Mouse (Mus musculus) T-helper 17 cell (primary cell): ENCODE data around the gene Ahnak.
"Not testable (repeated sequence)": the region's sequence is repeated elsewhere in the genome, so short reads cannot be mapped to it uniquely, and the experiment has no call there.

ENCODE experiments used
- in situ Hi-C, 2 experiments: fragments of 300-600 bp; cut with MboI, MseI; formaldehyde crosslinking; loops; 1 replicate in 1 of 2; 2 replicates in 1 of 2; pipeline ENCODE4 v1.15.1; 2025; ENCODE audit warnings: high pct_unique_total_duplicates in 2 of 2

Gene Ahnak

GRCm38 (mm10) chr19:9061221-9061893 is 72.3 kb downstream of the Ahnak start:
- in situ Hi-C loops, result no loop called here

GRCm38 (mm10) chr19:9062822-9063221 is 73.7 kb downstream of the Ahnak start:
- in situ Hi-C loops, result no loop called here

- in situ Hi-C loops, result no loop called here
Measured at GRCm38 (mm10) chr19:9063831-9064230, 74.7 kb downstream of the Ahnak start.

GRCm38 (mm10) chr19:9065621-9066561 is 76.8 kb downstream of the Ahnak start:
- in situ Hi-C loops, result no loop called here

GRCm38 (mm10) chr19:9067292-9067691 is 78.2 kb downstream of the Ahnak start:
- in situ Hi-C loops, result no loop called here

GRCm38 (mm10) chr19:9069687-9070307 is 80.7 kb downstream of the Ahnak start:
- in situ Hi-C loops, result no loop called here

GRCm38 (mm10) chr19:9070316-9070715 is 81.2 kb downstream of the Ahnak start:
- in situ Hi-C loops, result no loop called here

- in situ Hi-C loops, result no loop called here
Measured at GRCm38 (mm10) chr19:9071456-9072156, 82.5 kb downstream of the Ahnak start.

- in situ Hi-C loops, result no loop called here
Measured at GRCm38 (mm10) chr19:9072157-9072530, 83.1 kb downstream of the Ahnak start.

GRCm38 (mm10) chr19:9073776-9074411 is 84.8 kb downstream of the Ahnak start:
- in situ Hi-C loops, result no loop called here

GRCm38 (mm10) chr19:9074424-9074823 is 85.3 kb downstream of the Ahnak start:
- in situ Hi-C loops, result no loop called here

GRCm38 (mm10) chr19:9075558-9075957 is 86.5 kb downstream of the Ahnak start:
- in situ Hi-C loops, result loop anchor here (5.0 kb wide), 1 partner anchor 83 kb away; no protein-coding TSS in a partner anchor

GRCm38 (mm10) chr19:9076035-9076434 is 87.0 kb downstream of the Ahnak start:
- in situ Hi-C loops, result loop anchor here (5.0 kb wide), 1 partner anchor 84 kb away; no protein-coding TSS in a partner anchor

- in situ Hi-C loops, result loop anchor here (5.0 kb wide), 1 partner anchor 85 kb away; no protein-coding TSS in a partner anchor
Measured at GRCm38 (mm10) chr19:9076982-9077660, 88.0 kb downstream of the Ahnak start.

- in situ Hi-C loops, result loop anchor here (5.0 kb wide), 1 partner anchor 88 kb away; no protein-coding TSS in a partner anchor
Measured at GRCm38 (mm10) chr19:9079916-9080315, 90.8 kb downstream of the Ahnak start.

GRCm38 (mm10) chr19:9081311-9082190 is 92.5 kb downstream of the Ahnak start:
- in situ Hi-C loops, result no loop called here

GRCm38 (mm10) chr19:9082191-9083009 is 93.3 kb downstream of the Ahnak start:
- in situ Hi-C loops, result no loop called here

GRCm38 (mm10) chr19:9083010-9083355 is 93.9 kb downstream of the Ahnak start:
- in situ Hi-C loops, result no loop called here

GRCm38 (mm10) chr19:9083892-9084291 is 94.8 kb downstream of the Ahnak start:
- in situ Hi-C loops, result not testable (repeated sequence)
